Comparison of ENCODE assay signal across 11 mouse cellular contexts in genomic region chr2:158152685-158153309, GRCm38 (mm10). TPM values are rescaled to one million over a fixed set of nuclear protein-coding genes. Genes with fewer than 3 reads are reported as not detected.
A peak's percentile ranks its signal among the peaks of the same experiment; 100 is the strongest.
DNase-seq lines count a peak whose midpoint lies in the region; ATAC-seq lines count a peak whose summit lies in the region.
"Had no signal": no experiment of that assay in that cellular context is flagged by ENCODE, and none has a peak within 500 bp of the region (broad histone marks: within the 10 kb centered on the region; RNA-seq: fewer than 3 reads in every experiment).

No protein-coding gene starts in this region.

- H3K27me3 ChIP-seq in hindbrain, embryonic 10.5 days (ENCODE audit: insufficient read depth, poor library complexity, severe bottlenecking): no peaks in the 10 kb centered on the region
- no peaks in the 10 kb centered on the region for H3K27me3 ChIP-seq in hindbrain, embryonic 16.5 days (replicated peaks; ENCODE audit: control insufficient read depth, insufficient read depth, low read length)
- no peaks in the 10 kb centered on the region for H3K27me3 ChIP-seq in hindbrain, embryonic 13.5 days

- H3K4me3 ChIP-seq in hindbrain, embryonic 10.5 days: peak overlapping the region; percentile 49; the same call in 1 of the 2 replicates
- H3K4me3 ChIP-seq in hindbrain, embryonic 16.5 days (ENCODE audit: low read length): no peak overlapping the region
- no peak overlapping the region for H3K4me3 ChIP-seq in hindbrain, embryonic 13.5 days

- no peak for ATAC-seq in hindbrain, embryonic 16.5 days
- peak; percentile 43; the same call in 1 of the 2 replicates for ATAC-seq in hindbrain, embryonic 13.5 days (ENCODE audit: low FRiP score)
- peak; percentile 45 for ATAC-seq in megakaryocyte-erythroid progenitor cell, adult 5-6 weeks (replicated peaks; ENCODE audit: low FRiP score, low TSS enrichment, poor library complexity, severe bottlenecking)

- peaks cover 38% of the 10 kb centered on the region for H3K4me1 ChIP-seq in hindbrain, embryonic 10.5 days (replicated peaks)
- H3K4me1 ChIP-seq in hindbrain, embryonic 16.5 days (ENCODE audit: control insufficient read depth, insufficient read depth, low read depth, low read length): no peaks in the 10 kb centered on the region; the same call in 1 of the 2 replicates
- H3K4me1 ChIP-seq in hindbrain, embryonic 13.5 days (replicated peaks): peaks cover 16% of the 10 kb centered on the region

- no peak overlapping the region for H3K4me2 ChIP-seq in hindbrain, embryonic 16.5 days (ENCODE audit: low read length)
- no peak overlapping the region for H3K4me2 ChIP-seq in hindbrain, embryonic 13.5 days

- H3K9me3 ChIP-seq in hindbrain, embryonic 10.5 days: peaks cover 7% of the 10 kb centered on the region
- no peaks in the 10 kb centered on the region; the same call in 1 of the 2 replicates for H3K9me3 ChIP-seq in hindbrain, embryonic 16.5 days (ENCODE audit: control insufficient read depth, low read length)
- H3K9me3 ChIP-seq in hindbrain, embryonic 13.5 days: no peaks in the 10 kb centered on the region

- H3K36me3 ChIP-seq in hindbrain, embryonic 10.5 days: no peaks in the 10 kb centered on the region
- no peaks in the 10 kb centered on the region for H3K36me3 ChIP-seq in hindbrain, embryonic 16.5 days (ENCODE audit: control insufficient read depth, insufficient read depth, low read length)
- no peaks in the 10 kb centered on the region for H3K36me3 ChIP-seq in hindbrain, embryonic 13.5 days

- peak overlapping the region; percentile 87 for H3K27ac ChIP-seq in hindbrain, embryonic 10.5 days
- H3K27ac ChIP-seq in hindbrain, embryonic 16.5 days (ENCODE audit: low read depth, low read length): no peak overlapping the region
- no peak overlapping the region for H3K27ac ChIP-seq in hindbrain, embryonic 13.5 days

- 38% methylated on average over 6 of the region's 6 CpGs for WGBS in hindbrain, embryonic 10.5 days
- 47% methylated on average over 6 of the region's 6 CpGs for WGBS in hindbrain, embryonic 16.5 days
- 40% methylated on average over 6 of the region's 6 CpGs for WGBS in hindbrain, embryonic 13.5 days

- no peak overlapping the region for H3K9ac ChIP-seq in hindbrain, embryonic 16.5 days (ENCODE audit: low read depth, low read length)
- no peak overlapping the region for H3K9ac ChIP-seq in hindbrain, embryonic 13.5 days

- peak; percentile 71 for DNase-seq in hindbrain, embryonic 10.5 days (ENCODE audit: low spot score)
- peak; percentile 76 for DNase-seq in embryo, embryonic 9.5 days (ENCODE audit: extremely low spot score)
- DNase-seq in layer of hippocampus, postnatal 14 days (ENCODE audit: low spot score in 2 of 2): no peak
- DNase-seq in lung, postnatal 36 days: no peak
- DNase-seq in right cerebral cortex, adult 2 months (ENCODE audit: low spot score in 2 of 2): no peak
- DNase-seq: adrenal gland, adult 8-10 months; B cell, adult 2 months; kidney, postnatal 10 days had no signal

RNA-seq across cellular contexts. Expression of gene Tgm2, which starts 6.6 kb away (rescaled TPM):
- 7.5 and 10.2 TPM in 2 replicates for polyA plus RNA-seq in hindbrain, embryonic 10.5 days (2016; fragmentation: Nextera tagmentation; extraction: Ambion mirVana)
- 7.9 and 11.4 TPM in 2 replicates for polyA plus RNA-seq in hindbrain, embryonic 16.5 days (2015; fragmentation: Nextera tagmentation; extraction: Ambion mirVana)
- 10.1 TPM in 2 replicates for polyA plus RNA-seq in hindbrain, embryonic 13.5 days (2015; fragmentation: Nextera tagmentation; extraction: Ambion mirVana)
- 10.2 and 19.6 TPM in 2 replicates for total RNA-seq in megakaryocyte-erythroid progenitor cell, adult 5-6 weeks (2014; fragmentation: Nextera tagmentation)
- 7.1 and 8.0 TPM in 2 replicates for total RNA-seq in megakaryocyte-erythroid progenitor cell, adult 5-6 weeks (2017)
- total RNA-seq in layer of hippocampus, postnatal 14 days (2021): 1 to 10 TPM; 5.8 to 6.0 TPM

Comparison
In these comparisons a context has a peak if more than half of its experiments do, and no peak if none do; other contexts are left out.
1. DNase-seq: peak in hindbrain, embryonic 10.5 days (single experiment) and embryo, embryonic 9.5 days (single experiment); none in layer of hippocampus, postnatal 14 days (0 of 2), lung, postnatal 36 days (single experiment) and right cerebral cortex, adult 2 months (0 of 2).